Mouse (Mus musculus): ENCODE measurements around the gene Lpp. TPM values are rescaled to one million over a fixed set of nuclear protein-coding genes. Genes with fewer than 3 reads are reported as not detected.

The Lpp gene
- polyA plus RNA-seq, 1 experiment = 10.5 TPM

DNA sequence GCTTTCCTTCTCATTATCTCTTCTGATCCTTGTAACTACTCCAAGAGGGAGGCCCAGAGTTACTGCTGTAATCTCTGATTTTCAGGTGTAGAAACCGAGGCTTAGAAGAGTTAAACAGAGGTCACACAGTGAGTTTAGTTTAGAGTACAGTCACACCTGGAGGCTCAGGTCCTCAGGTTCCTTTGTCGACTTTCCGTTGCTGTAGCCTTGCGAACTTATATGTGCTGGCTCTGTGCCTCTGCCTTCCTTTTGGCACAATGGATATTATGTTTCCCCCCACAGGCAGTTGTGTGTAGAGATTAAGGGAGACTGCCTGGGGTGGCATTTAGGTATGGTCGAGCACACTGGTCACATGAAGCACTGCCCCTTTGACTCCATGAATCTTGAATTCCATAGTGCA, 50.2 kb downstream of the Lpp start:
- Histone ChIP-seq H3K4me1 (ENCODE audit: control insufficient read depth, insufficient read depth, low read length) (peaks cover 9% of the 10 kb centered on the region), H3K4me3 (ENCODE audit: insufficient read depth, low read length) (no peak overlapping the region), H3K27ac (ENCODE audit: insufficient read depth, low read depth, low read length) (no peak overlapping the region)
- TF ChIP-seq POLR2A (IDR thresholded peaks at IDR 0.05; ENCODE audit: borderline replicate concordance, low read depth, low read length) (no peak), CTCF (IDR thresholded peaks at IDR 0.05; ENCODE audit: low read depth, low read length) (no peak)

GRCm38 (mm10) chr16:24444818-24445217, 51.5 kb downstream of the Lpp start:
- Histone ChIP-seq H3K4me1 (ENCODE audit: control insufficient read depth, insufficient read depth, low read length) (peaks cover 9% of the 10 kb centered on the region), H3K27ac (ENCODE audit: insufficient read depth, low read depth, low read length) (no peak overlapping the region), H3K4me3 (ENCODE audit: insufficient read depth, low read length) (no peak overlapping the region)
- TF ChIP-seq POLR2A (IDR thresholded peaks at IDR 0.05; ENCODE audit: borderline replicate concordance, low read depth, low read length) (no peak), CTCF (IDR thresholded peaks at IDR 0.05; ENCODE audit: low read depth, low read length) (no peak)

- TF ChIP-seq CTCF (IDR thresholded peaks at IDR 0.05; ENCODE audit: low read depth, low read length) (no peak), POLR2A (IDR thresholded peaks at IDR 0.05; ENCODE audit: borderline replicate concordance, low read depth, low read length) (no peak)
- Histone ChIP-seq H3K4me1 (ENCODE audit: control insufficient read depth, insufficient read depth, low read length) (peaks cover 9% of the 10 kb centered on the region), H3K4me3 (ENCODE audit: insufficient read depth, low read length) (no peak overlapping the region), H3K27ac (ENCODE audit: insufficient read depth, low read depth, low read length) (no peak overlapping the region)
Measured at GRCm38 (mm10) chr16:24445473-24445872, 52.2 kb downstream of the Lpp start.

GRCm38 (mm10) chr16:24446449-24446848, 53.1 kb downstream of the Lpp start:
- Histone ChIP-seq H3K4me1 (ENCODE audit: control insufficient read depth, insufficient read depth, low read length) (peaks cover 9% of the 10 kb centered on the region), H3K27ac (ENCODE audit: insufficient read depth, low read depth, low read length) (no peak overlapping the region), H3K4me3 (ENCODE audit: insufficient read depth, low read length) (no peak overlapping the region)
- TF ChIP-seq POLR2A (IDR thresholded peaks at IDR 0.05; ENCODE audit: borderline replicate concordance, low read depth, low read length) (no peak), CTCF (IDR thresholded peaks at IDR 0.05; ENCODE audit: low read depth, low read length) (no peak)

DNA sequence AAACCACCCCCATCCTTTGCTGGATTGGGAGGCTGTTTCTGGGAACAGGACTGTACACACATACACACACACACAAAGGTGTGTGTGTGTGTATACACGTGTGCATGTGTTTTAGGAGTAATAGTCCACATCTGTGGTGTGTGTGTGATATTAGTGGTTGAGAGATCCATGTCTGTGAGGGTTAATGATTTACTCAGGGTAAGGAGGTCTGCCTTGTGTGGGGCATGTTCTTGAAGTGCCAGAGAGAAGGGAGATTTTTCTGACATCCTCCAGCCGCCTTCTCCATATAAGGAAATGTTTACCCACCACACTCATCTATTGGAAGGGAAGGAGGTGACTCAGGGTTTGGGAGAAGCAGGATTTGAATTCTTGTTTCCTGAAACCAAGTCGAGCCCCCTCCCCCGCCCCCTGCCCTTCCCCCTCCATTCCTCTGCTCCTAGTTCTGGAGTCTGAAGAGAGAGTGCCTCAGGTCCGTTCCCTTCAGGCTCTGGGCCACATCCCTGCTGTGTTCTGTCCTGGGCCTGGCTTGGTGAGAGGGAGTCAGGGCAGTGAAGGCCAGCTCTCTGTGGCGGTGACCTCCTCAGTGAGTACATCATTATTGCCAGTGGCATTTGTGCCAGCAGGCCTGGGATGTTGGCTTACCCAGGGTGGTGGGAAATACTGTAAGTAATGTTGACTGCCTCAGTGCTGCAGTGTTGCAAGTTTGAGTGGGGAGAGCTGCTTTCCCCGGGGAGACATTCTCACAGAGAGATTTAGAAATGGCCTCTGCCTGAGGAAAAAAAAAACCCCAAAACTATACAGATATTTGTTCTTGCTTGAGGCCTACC, 54.6 kb downstream of the Lpp start:
- H3K27ac ChIP-seq (ENCODE audit: insufficient read depth, low read depth, low read length) = no peak overlapping the region
- H3K4me3 ChIP-seq (ENCODE audit: insufficient read depth, low read length) = no peak overlapping the region
- TF ChIP-seq CTCF (IDR thresholded peaks at IDR 0.05; ENCODE audit: low read depth, low read length) (no peak), POLR2A (IDR thresholded peaks at IDR 0.05; ENCODE audit: borderline replicate concordance, low read depth, low read length) (no peak)
- H3K4me1 ChIP-seq (ENCODE audit: control insufficient read depth, insufficient read depth, low read length) = peaks cover 9% of the 10 kb centered on the region

DNA sequence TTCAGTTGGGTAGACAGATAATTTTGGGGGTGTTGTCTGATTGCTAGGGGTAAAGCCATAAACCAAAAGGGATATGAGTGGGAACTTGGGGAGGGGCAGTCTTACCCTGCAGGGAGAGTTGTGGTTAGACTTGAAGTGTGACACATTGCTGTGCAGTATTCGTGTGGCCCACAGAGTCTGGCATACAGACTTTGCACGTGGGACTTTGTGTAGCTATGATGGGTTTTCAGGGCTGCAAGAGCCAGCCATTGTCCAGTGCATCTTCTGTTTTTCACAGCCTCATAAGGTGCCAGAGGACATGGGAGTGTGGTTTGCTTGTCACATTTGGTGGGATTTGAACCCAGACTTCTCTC, 55.2 kb downstream of the Lpp start:
- no peak for TF ChIP-seq POLR2A (IDR thresholded peaks at IDR 0.05; ENCODE audit: borderline replicate concordance, low read depth, low read length)
- no peak for TF ChIP-seq CTCF (IDR thresholded peaks at IDR 0.05; ENCODE audit: low read depth, low read length)
- Histone ChIP-seq H3K4me1 (ENCODE audit: control insufficient read depth, insufficient read depth, low read length) (peaks cover 9% of the 10 kb centered on the region), H3K27ac (ENCODE audit: insufficient read depth, low read depth, low read length) (no peak overlapping the region), H3K4me3 (ENCODE audit: insufficient read depth, low read length) (no peak overlapping the region)

DNA sequence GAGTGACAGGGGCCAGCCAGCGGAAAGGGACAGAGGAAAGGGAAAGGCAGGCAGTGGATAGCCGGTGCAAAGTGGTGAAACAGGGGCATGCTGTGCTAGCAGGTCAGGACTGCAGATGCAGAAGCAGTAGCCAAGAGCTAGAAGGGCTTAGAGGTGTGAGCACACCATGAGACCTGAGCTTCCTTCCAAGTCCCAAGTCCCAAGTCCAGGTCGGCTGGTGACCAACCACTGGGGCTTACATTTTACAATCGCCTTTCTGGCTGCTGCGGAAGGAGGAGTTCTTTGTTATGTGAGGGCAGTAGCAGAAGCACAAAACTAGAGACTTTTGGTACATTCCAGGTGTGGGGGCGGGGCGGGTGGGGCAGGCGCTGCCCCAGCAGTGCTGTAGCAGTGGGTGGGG, 56.5 kb downstream of the Lpp start:
- Histone ChIP-seq H3K4me3 (ENCODE audit: insufficient read depth, low read length) (no peak overlapping the region), H3K27ac (ENCODE audit: insufficient read depth, low read depth, low read length) (no peak overlapping the region), H3K4me1 (ENCODE audit: control insufficient read depth, insufficient read depth, low read length) (peaks cover 9% of the 10 kb centered on the region)
- no peak for TF ChIP-seq CTCF (IDR thresholded peaks at IDR 0.05; ENCODE audit: low read depth, low read length)
- TF ChIP-seq POLR2A (IDR thresholded peaks at IDR 0.05; ENCODE audit: borderline replicate concordance, low read depth, low read length) = no peak

GRCm38 (mm10) chr16:24450256-24450655, 56.9 kb downstream of the Lpp start:
- H3K27ac ChIP-seq (ENCODE audit: insufficient read depth, low read depth, low read length) = no peak overlapping the region

GRCm38 (mm10) chr16:24451123-24451522, 57.8 kb downstream of the Lpp start:
- peaks cover 9% of the 10 kb centered on the region for H3K4me1 ChIP-seq (ENCODE audit: control insufficient read depth, insufficient read depth, low read length)
- H3K27ac ChIP-seq (ENCODE audit: insufficient read depth, low read depth, low read length) = no peak overlapping the region
- H3K4me3 ChIP-seq (ENCODE audit: insufficient read depth, low read length) = no peak overlapping the region
- TF ChIP-seq CTCF (IDR thresholded peaks at IDR 0.05; ENCODE audit: low read depth, low read length) = no peak
- TF ChIP-seq POLR2A (IDR thresholded peaks at IDR 0.05; ENCODE audit: borderline replicate concordance, low read depth, low read length) = no peak

More at GRCm38 (mm10) chr16:24450256-24450655, 56.9 kb downstream of the Lpp start:
- TF ChIP-seq POLR2A (IDR thresholded peaks at IDR 0.05; ENCODE audit: borderline replicate concordance, low read depth, low read length) (no peak), CTCF (IDR thresholded peaks at IDR 0.05; ENCODE audit: low read depth, low read length) (no peak)
- H3K4me3 ChIP-seq (ENCODE audit: insufficient read depth, low read length) = no peak overlapping the region
- peaks cover 9% of the 10 kb centered on the region for H3K4me1 ChIP-seq (ENCODE audit: control insufficient read depth, insufficient read depth, low read length)

DNA sequence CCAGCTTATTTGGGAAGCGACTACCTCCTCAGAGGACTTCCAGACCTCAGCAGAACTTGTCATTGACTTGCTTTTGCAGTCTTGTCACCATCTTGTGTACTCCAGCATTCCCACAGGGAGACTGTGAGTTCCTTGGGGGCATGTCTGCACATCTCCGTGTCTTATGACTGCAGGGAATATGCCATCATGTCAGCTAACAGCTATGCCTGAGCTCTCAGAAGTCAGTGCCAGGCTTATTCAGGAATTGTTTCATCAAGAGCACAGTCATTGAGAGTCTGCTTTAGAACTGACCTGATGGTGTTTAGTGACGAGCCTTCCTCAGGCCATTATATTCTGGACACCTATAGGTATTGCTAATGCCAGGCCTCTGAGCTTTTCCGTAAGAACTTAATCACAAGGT, 60.2 kb downstream of the Lpp start:
- Histone ChIP-seq H3K27ac (ENCODE audit: insufficient read depth, low read depth, low read length) (no peak overlapping the region), H3K4me1 (ENCODE audit: control insufficient read depth, insufficient read depth, low read length) (no peaks in the 10 kb centered on the region), H3K4me3 (ENCODE audit: insufficient read depth, low read length) (no peak overlapping the region)
- TF ChIP-seq POLR2A (IDR thresholded peaks at IDR 0.05; ENCODE audit: borderline replicate concordance, low read depth, low read length) = no peak
- TF ChIP-seq CTCF (IDR thresholded peaks at IDR 0.05; ENCODE audit: low read depth, low read length) = no peak

All from bone marrow macrophage, adult 2 months (primary cell).